Mouse (Mus musculus) ES-Bruce4 (cell line): ENCODE results near the gene Gls. TPM values are rescaled to one million over a fixed set of nuclear protein-coding genes. Genes with fewer than 3 reads are reported as not detected.

Experiments used
- H3K27ac ChIP-seq: 2 replicates; pipeline ENCODE4 v1.5.1; 2012; ENCODE audit warnings: low read length, inconsistent platforms; ENCODE audit not compliant: insufficient read depth
- H3K27me3 ChIP-seq: 2 replicates; pipeline ENCODE4 v1.6.1; 2012; ENCODE audit warnings: mild to moderate bottlenecking, low read length, inconsistent platforms; ENCODE audit not compliant: control insufficient read depth, poor library complexity, insufficient read depth, severe bottlenecking
- H3K36me3 ChIP-seq: 2 replicates; pipeline ENCODE4 v1.6.1; 2012; ENCODE audit warnings: inconsistent platforms, mild to moderate bottlenecking, low read length, moderate library complexity; ENCODE audit not compliant: control insufficient read depth, poor library complexity, insufficient read depth, severe bottlenecking
- H3K4me1 ChIP-seq: one replicate; pipeline ENCODE4 v1.8.1; 2011; ENCODE audit warnings: low read length; ENCODE audit not compliant: control insufficient read depth, insufficient read depth
- H3K4me3 ChIP-seq: 2 replicates; pipeline ENCODE4 v1.5.1; 2011; ENCODE audit warnings: low read depth, mild to moderate bottlenecking, low read length
- H3K9ac ChIP-seq: 2 replicates; pipeline ENCODE4 v1.6.1; 2012; ENCODE audit warnings: low read depth, mild to moderate bottlenecking, inconsistent platforms; ENCODE audit not compliant: poor library complexity, severe bottlenecking
- H3K9me3 ChIP-seq: replicated peaks from 2 replicates; pipeline ENCODE4 v1.6.1; 2012; ENCODE audit warnings: mild to moderate bottlenecking, low read length, inconsistent platforms; ENCODE audit not compliant: control insufficient read depth, poor library complexity, insufficient read depth, severe bottlenecking
- CTCF ChIP-seq: IDR thresholded peaks from one replicate; pipeline ENCODE4 v1.8.1; 2011; ENCODE audit warnings: low read depth, low read length
- EP300 ChIP-seq: IDR thresholded peaks from 2 replicates; pipeline ENCODE4 v1.6.1; 2011; ENCODE audit warnings: low read depth, low read length; ENCODE audit not compliant: insufficient read depth
- POLR2A ChIP-seq: IDR thresholded peaks from one replicate; pipeline ENCODE4 v1.8.1; 2011; ENCODE audit warnings: low read length; ENCODE audit not compliant: insufficient read depth
- polyA plus RNA-seq: library from polyadenylated mRNA; stranded (reverse); fragments of >200 nt; gene quantifications from 2 replicates; pipeline ENCODE4 v1.2.4, GENCODE M21; 2011; ENCODE audit warnings: low read depth; ENCODE audit not compliant: missing spikeins, insufficient read depth, insufficient read length

Gls gene
- polyA plus RNA-seq, 1 experiment = 195 TPM

GRCm38 (mm10) chr1:52272018-52272678, 39.1 kb upstream of the Gls start:
- Histone ChIP-seq H3K27ac (no peak overlapping the region), H3K9ac (no peak overlapping the region), H3K27me3 (no peaks in the 10 kb centered on the region), H3K9me3 (no peaks in the 10 kb centered on the region), H3K4me3 (no peak overlapping the region), H3K36me3 (no peaks in the 10 kb centered on the region), H3K4me1 (no peaks in the 10 kb centered on the region)
- no peak for TF ChIP-seq EP300
- TF ChIP-seq POLR2A = no peak
- TF ChIP-seq CTCF = no peak

- H3K27me3 ChIP-seq = no peaks in the 10 kb centered on the region
- no peaks in the 10 kb centered on the region for H3K9me3 ChIP-seq
- H3K4me1 ChIP-seq = no peaks in the 10 kb centered on the region
- H3K9ac ChIP-seq = no peak overlapping the region
- TF ChIP-seq POLR2A = no peak
- no peak for TF ChIP-seq CTCF
- TF ChIP-seq EP300 = no peak
- H3K27ac ChIP-seq = no peak overlapping the region
- no peaks in the 10 kb centered on the region for H3K36me3 ChIP-seq
- H3K4me3 ChIP-seq = no peak overlapping the region
These were observed 37.3 kb upstream of the Gls start for GRCm38 (mm10) chr1:52270354-52270753.

GRCm38 (mm10) chr1:52269596-52269995, 36.6 kb upstream of the Gls start:
- no peak for TF ChIP-seq POLR2A
- TF ChIP-seq CTCF = no peak
- TF ChIP-seq EP300 = no peak
- H3K36me3 ChIP-seq = no peaks in the 10 kb centered on the region
- H3K4me3 ChIP-seq = no peak overlapping the region
- H3K9me3 ChIP-seq = no peaks in the 10 kb centered on the region
- no peaks in the 10 kb centered on the region for H3K4me1 ChIP-seq
- no peak overlapping the region for H3K9ac ChIP-seq
- no peak overlapping the region for H3K27ac ChIP-seq
- H3K27me3 ChIP-seq = no peaks in the 10 kb centered on the region

GRCm38 (mm10) chr1:52268006-52268405, 35.0 kb upstream of the Gls start:
- Histone ChIP-seq H3K27me3 (no peaks in the 10 kb centered on the region), H3K9me3 (no peaks in the 10 kb centered on the region), H3K9ac (no peak overlapping the region), H3K27ac (no peak overlapping the region), H3K4me3 (no peak overlapping the region), H3K36me3 (no peaks in the 10 kb centered on the region), H3K4me1 (no peaks in the 10 kb centered on the region)
- TF ChIP-seq POLR2A (no peak), CTCF (no peak), EP300 (no peak)

GRCm38 (mm10) chr1:52267606-52268005, 34.6 kb upstream of the Gls start:
- H3K27ac ChIP-seq = no peak overlapping the region
- H3K4me1 ChIP-seq = no peaks in the 10 kb centered on the region
- no peak overlapping the region for H3K9ac ChIP-seq
- H3K9me3 ChIP-seq = no peaks in the 10 kb centered on the region
- no peak overlapping the region for H3K4me3 ChIP-seq
- no peaks in the 10 kb centered on the region for H3K36me3 ChIP-seq
- H3K27me3 ChIP-seq = no peaks in the 10 kb centered on the region
- TF ChIP-seq POLR2A (no peak), CTCF (no peak), EP300 (no peak)

- Histone ChIP-seq H3K27ac (no peak overlapping the region), H3K9me3 (no peaks in the 10 kb centered on the region), H3K9ac (no peak overlapping the region), H3K27me3 (no peaks in the 10 kb centered on the region), H3K4me3 (no peak overlapping the region), H3K36me3 (no peaks in the 10 kb centered on the region), H3K4me1 (no peaks in the 10 kb centered on the region)
- no peak for TF ChIP-seq POLR2A
- no peak for TF ChIP-seq CTCF
- no peak for TF ChIP-seq EP300
These were observed 33.0 kb upstream of the Gls start for GRCm38 (mm10) chr1:52265886-52266516.
